Mouse (Mus musculus): ENCODE measurements around the gene Aldh9a1. TPM values are rescaled to one million over a fixed set of nuclear protein-coding genes. Genes with fewer than 3 reads are reported as not detected.

The Aldh9a1 gene
- total RNA-seq, 2 experiments from 2014 or later, result 28.2 to 29.2 TPM

Small RNA genes lying within 50 kb of the gene (microRNA-seq; reads per million reads assigned to microRNA genes)
- gene Gm25911, result 0.20 to 0.25 reads per million in 2 experiments

Other genes with a start within 250 kb of the Aldh9a1 start
- gene Uck2, start 64.7 kb upstream of the Aldh9a1 start, total RNA-seq (2021), result 10 to 100 TPM; 28.4 to 35.9 TPM
- 10 to 100 TPM; 46.8 to 50.3 TPM for gene Tmco1, start 41.6 kb upstream of the Aldh9a1 start, total RNA-seq (2021)
- gene Mgst3, start 43.9 kb downstream of the Aldh9a1 start, total RNA-seq (2021), result 10 to 100 TPM; 75.3 to 76.5 TPM
- not detected for gene Lrrc52, start 116.8 kb downstream of the Aldh9a1 start, total RNA-seq (2021)
- 1 to 10 TPM; 6.4 to 8.2 TPM for gene Rxrg, start 248.4 kb downstream of the Aldh9a1 start, total RNA-seq (2021)